Mouse (Mus musculus): Measurements from ENCODE around the gene Fkbp11.

GRCm38 (mm10) chr15:98714230-98714652 is 13.8 kb downstream of the Fkbp11 start:
- TF ChIP-seq POLR2A (IDR thresholded peaks at IDR 0.05; ENCODE audit: extremely low read depth, insufficient read depth, low read length) (no peak), CTCF (IDR thresholded peaks at IDR 0.05; ENCODE audit: extremely low read depth, insufficient read depth, low read length) (no peak)

Data from cortical plate, adult 2 months (tissue).